Mouse (Mus musculus) kidney, postnatal 0 days (tissue): Measurements from ENCODE around the gene Cep44. TPM values are rescaled to one million over a fixed set of nuclear protein-coding genes. Genes with fewer than 3 reads are reported as not detected.

Source experiments
- ATAC-seq: fragments of 200-750 bp; cut with Nextera tagmentation; replicated peaks from 2 replicates; pipeline ENCODE4 v1.8.0; 2017; ENCODE audit warnings: low read depth, moderate number of reproducible peaks, moderate TSS enrichment, moderate library complexity; ENCODE audit not compliant: low FRiP score
- DNase-seq: peaks from one replicate; pipeline ENCODE4 v3.0.0-alpha.2; 2016; ENCODE audit warnings: low spot score
- H3K27ac ChIP-seq: fragments of 300-500 bp; sonication (generic); 2 replicates; pipeline ENCODE4 v1.5.1; 2014; ENCODE audit warnings: mild to moderate bottlenecking
- H3K27me3 ChIP-seq: fragments of 300-500 bp; sonication (generic); 2 replicates; pipeline ENCODE4 v1.6.1; 2014; ENCODE audit warnings: low read length, mixed read lengths; ENCODE audit not compliant: insufficient read depth
- H3K36me3 ChIP-seq: fragments of 300-500 bp; sonication (generic); 2 replicates; pipeline ENCODE4 v1.6.1; 2014; ENCODE audit warnings: low read length, mixed read lengths; ENCODE audit not compliant: insufficient read depth
- H3K4me1 ChIP-seq: fragments of 300-500 bp; sonication (generic); replicated peaks from 2 replicates; pipeline ENCODE4 v1.6.1; 2014; ENCODE audit warnings: antibody characterized with exemption, low read length, mixed read lengths; ENCODE audit not compliant: insufficient read depth
- H3K4me2 ChIP-seq: fragments of 300-500 bp; sonication (generic); 2 replicates; pipeline ENCODE4 v1.6.1; 2014; ENCODE audit warnings: mild to moderate bottlenecking, low read length, moderate library complexity, mixed read lengths
- H3K4me3 ChIP-seq: fragments of 300-500 bp; sonication (generic); replicated peaks from 2 replicates; pipeline ENCODE4 v1.5.1; 2014; ENCODE audit warnings: low read depth, low read length
- H3K9ac ChIP-seq: fragments of 300-500 bp; sonication (generic); 2 replicates; pipeline ENCODE4 v1.6.1; 2014; ENCODE audit warnings: low read depth, low read length
- H3K9me3 ChIP-seq: fragments of 300-500 bp; sonication (generic); replicated peaks from 2 replicates; pipeline ENCODE4 v1.6.1; 2016; ENCODE audit warnings: low read length, inconsistent platforms, mixed read lengths
- CTCF ChIP-seq: IDR thresholded peaks from 2 replicates; pipeline ENCODE4 v1.5.1; 2016; ENCODE audit warnings: antibody characterized with exemption, low read depth, mild to moderate bottlenecking, moderate library complexity
- WGBS: fragments of 180-500 bp; shearing (Covaris S2); extraction: QIAGEN DNeasy Blood & Tissue Kit; methylation state at CpG from one replicate; pipeline ENCODE4 v1.1.7; 2014; 5-methylcytosine and 5-hydroxymethylcytosine counted together
- polyA plus RNA-seq: library from polyadenylated mRNA; unstranded; fragments of >200 nt; fragmentation: Nextera tagmentation; extraction: Ambion mirVana; gene quantifications from 2 replicates; pipeline ENCODE4 v1.2.1, GENCODE M21; 2015

Cep44 gene
- polyA plus RNA-seq, 1 experiment from 2014 or later: 32.3 TPM

- H3K27ac ChIP-seq: no peak overlapping the region
- no peaks in the 10 kb centered on the region for H3K27me3 ChIP-seq
- H3K9ac ChIP-seq: no peak overlapping the region
- DNase-seq (no peak), ATAC-seq (0 out of 2 replicates have a peak, but pooled peaks have one; percentile 40)
- H3K4me3 ChIP-seq: no peak overlapping the region
- no peak overlapping the region for H3K4me2 ChIP-seq
- TF ChIP-seq CTCF: no peak
- WGBS: 94% methylated on average over 9 of the region's 9 CpGs
- H3K4me1 ChIP-seq: no peaks in the 10 kb centered on the region
- H3K36me3 ChIP-seq: 0 out of 2 replicates have a peak, but pooled peaks cover 6% of the 10 kb centered on the region
- H3K9me3 ChIP-seq: no peaks in the 10 kb centered on the region
These were observed 16.0 kb upstream of the Cep44 start for GRCm38 (mm10) chr8:56566856-56567255.

GRCm38 (mm10) chr8:56564399-56565047 is 13.7 kb upstream of the Cep44 start:
- DNase-seq: no peak
- Histone ChIP-seq H3K4me2 (no peak overlapping the region), H3K27ac (no peak overlapping the region), H3K9me3 (no peaks in the 10 kb centered on the region), H3K9ac (no peak overlapping the region), H3K4me1 (no peaks in the 10 kb centered on the region), H3K27me3 (no peaks in the 10 kb centered on the region), H3K4me3 (no peak overlapping the region), H3K36me3 (0 out of 2 replicates have a peak, but pooled peaks cover 6% of the 10 kb centered on the region)
- no peak for ATAC-seq
- WGBS: 73% methylated on average over 4 of the region's 4 CpGs
- TF ChIP-seq CTCF: no peak

GRCm38 (mm10) chr8:56552551-56553103 is 1.8 kb upstream of the Cep44 start:
- H3K4me1 ChIP-seq: 0 out of 2 replicates have a peak, but pooled peaks cover 3% of the 10 kb centered on the region
- peak; percentile 2 for DNase-seq
- no peaks in the 10 kb centered on the region for H3K27me3 ChIP-seq
- peak overlapping the region; percentile 55 for H3K4me2 ChIP-seq
- H3K27ac ChIP-seq: no peak overlapping the region
- no peaks in the 10 kb centered on the region for H3K36me3 ChIP-seq
- WGBS: 71% methylated on average over 5 of the region's 5 CpGs
- no peaks in the 10 kb centered on the region for H3K9me3 ChIP-seq
- ATAC-seq: no peak
- TF ChIP-seq CTCF: no peak
- H3K9ac ChIP-seq: no peak overlapping the region
- no peak overlapping the region for H3K4me3 ChIP-seq

GRCm38 (mm10) chr8:56552045-56552444 is 1.2 kb upstream of the Cep44 start:
- Histone ChIP-seq H3K4me1 (0 out of 2 replicates have a peak, but pooled peaks cover 3% of the 10 kb centered on the region), H3K9me3 (no peaks in the 10 kb centered on the region), H3K4me2 (peak overlapping the region; percentile 55), H3K9ac (peak overlapping the region; percentile 74), H3K27ac (peak overlapping the region; percentile 92), H3K27me3 (no peaks in the 10 kb centered on the region), H3K4me3 (peak overlapping the region; percentile 83), H3K36me3 (no peaks in the 10 kb centered on the region)
- 25% methylated on average over 10 of the region's 10 CpGs for WGBS
- ATAC-seq (no peak), DNase-seq (peak; percentile 26)
- no peak for TF ChIP-seq CTCF

- Histone ChIP-seq H3K36me3 (peaks cover under 1% of the 10 kb centered on the region; the same call in 1 of the 2 replicates), H3K4me1 (0 out of 2 replicates have a peak, but pooled peaks cover 3% of the 10 kb centered on the region), H3K4me2 (peak overlapping the region; percentile 55), H3K4me3 (peak overlapping the region; percentile 83), H3K9ac (peak overlapping the region; percentile 74), H3K9me3 (no peaks in the 10 kb centered on the region), H3K27me3 (no peaks in the 10 kb centered on the region), H3K27ac (peak overlapping the region; percentile 92)
- ATAC-seq (peak; percentile 97), DNase-seq (peak; percentile 97)
- WGBS: under 1% methylated on average over 28 of the region's 28 CpGs
- no peak for TF ChIP-seq CTCF
These were observed 560 bp upstream of the Cep44 start for GRCm38 (mm10) chr8:56551361-56551852.

- no peaks in the 10 kb centered on the region for H3K9me3 ChIP-seq
- no peak overlapping the region for H3K4me2 ChIP-seq
- H3K27ac ChIP-seq: no peak overlapping the region
- H3K4me1 ChIP-seq: 0 out of 2 replicates have a peak, but pooled peaks cover 3% of the 10 kb centered on the region
- H3K4me3 ChIP-seq: no peak overlapping the region
- WGBS: 89% methylated on average over 2 of the region's 2 CpGs
- H3K36me3 ChIP-seq: peaks cover 10% of the 10 kb centered on the region; the same call in 1 of the 2 replicates
- no peak for TF ChIP-seq CTCF
- no peak for ATAC-seq
- DNase-seq: no peak
- H3K9ac ChIP-seq: no peak overlapping the region
- H3K27me3 ChIP-seq: no peaks in the 10 kb centered on the region
These were observed 3.0 kb downstream of the Cep44 start for GRCm38 (mm10) chr8:56547866-56548265.
